Mouse (Mus musculus): ENCODE results near the gene Degs1. TPM values are rescaled to one million over a fixed set of nuclear protein-coding genes. Genes with fewer than 3 reads are reported as not detected.

Gene Degs1
- polyA plus RNA-seq, 1 experiment from 2014 or later = 543 TPM

DNA sequence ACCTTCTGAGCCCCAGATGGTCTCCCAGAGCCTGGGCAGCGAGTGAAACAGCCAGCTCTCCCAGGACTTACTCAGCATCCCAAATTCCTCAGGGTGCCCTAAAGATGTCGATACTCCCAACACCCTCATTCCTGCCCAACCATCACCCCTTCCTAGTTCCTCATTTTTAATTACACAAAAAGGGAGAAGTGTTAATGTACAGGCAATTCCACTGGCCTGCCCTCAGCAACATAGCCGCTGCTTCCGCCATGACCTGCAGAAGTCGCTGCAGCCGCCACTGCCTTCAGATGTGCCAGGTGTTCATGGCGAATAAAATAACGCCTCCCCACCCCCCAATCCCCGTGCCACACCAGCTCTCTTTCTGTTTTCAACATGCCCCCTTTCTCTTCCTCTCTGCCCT, 56.3 kb downstream of the Degs1 start:
- 87% methylated on average over 8 of the region's 9 CpGs for WGBS (ENCODE audit: missing documents)
- no peak overlapping the region for H3K4me3 ChIP-seq (ENCODE audit: inconsistent target)
- H3K36me3 ChIP-seq (ENCODE audit: inconsistent target) = no peaks in the 10 kb centered on the region
- H3K79me2 ChIP-seq (ENCODE audit: inconsistent target) = no peaks in the 10 kb centered on the region
- H3K27ac ChIP-seq = no peak overlapping the region

Other genes with a start within 250 kb of the Degs1 start
- gene Srp9, start 158.1 kb downstream of the Degs1 start, polyA plus RNA-seq (2018) = 74.9 to 93.3 TPM (median 75.4 TPM) in 3 replicates
- not detected in 3 replicates for gene Vmn1r1, start 118.3 kb downstream of the Degs1 start, polyA plus RNA-seq (2018)
- 14.6 to 15.9 TPM (median 15.1 TPM) in 3 replicates for gene Fbxo28, start 58.8 kb upstream of the Degs1 start, polyA plus RNA-seq (2018)
- 7.8 to 17.9 TPM (median 9.2 TPM) in 3 replicates for gene Trp53bp2, start 126.4 kb upstream of the Degs1 start, polyA plus RNA-seq (2018)
- 94.4 to 189 TPM (median 167 TPM) in 3 replicates for gene Capn2, start 234.8 kb upstream of the Degs1 start, polyA plus RNA-seq (2018)